Mouse (Mus musculus): Measurements from ENCODE around the gene 1500009L16Rik.

DNA sequence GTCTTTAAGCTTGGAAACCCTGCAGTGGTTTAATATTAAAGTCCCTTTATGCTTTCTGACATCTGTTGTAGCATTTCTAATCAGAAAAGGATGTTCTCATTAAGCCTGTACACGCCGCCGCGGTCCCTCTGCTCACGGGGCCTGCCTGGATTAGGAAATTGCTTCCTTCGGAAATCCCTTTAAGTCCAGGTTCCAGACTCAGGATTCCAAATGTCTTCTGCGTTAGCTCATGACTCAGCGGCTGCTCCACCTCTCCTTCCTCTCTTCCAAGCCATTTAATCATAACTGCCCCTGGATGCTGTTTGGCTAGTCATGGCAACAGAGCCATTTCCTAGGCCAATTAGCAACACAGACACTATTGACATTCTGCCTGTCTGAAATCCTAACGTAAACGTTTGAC is 10.9 kb upstream of the 1500009L16Rik start:
- TF ChIP-seq EP300 (IDR thresholded peaks at IDR 0.05; ENCODE audit: low read depth) (no peak), CTCF (IDR thresholded peaks at IDR 0.05; ENCODE audit: low read depth) (no peak)

All from heart, postnatal 0 days (tissue).